Mouse (Mus musculus): ENCODE measurements around the gene Rapgef4.

DNA sequence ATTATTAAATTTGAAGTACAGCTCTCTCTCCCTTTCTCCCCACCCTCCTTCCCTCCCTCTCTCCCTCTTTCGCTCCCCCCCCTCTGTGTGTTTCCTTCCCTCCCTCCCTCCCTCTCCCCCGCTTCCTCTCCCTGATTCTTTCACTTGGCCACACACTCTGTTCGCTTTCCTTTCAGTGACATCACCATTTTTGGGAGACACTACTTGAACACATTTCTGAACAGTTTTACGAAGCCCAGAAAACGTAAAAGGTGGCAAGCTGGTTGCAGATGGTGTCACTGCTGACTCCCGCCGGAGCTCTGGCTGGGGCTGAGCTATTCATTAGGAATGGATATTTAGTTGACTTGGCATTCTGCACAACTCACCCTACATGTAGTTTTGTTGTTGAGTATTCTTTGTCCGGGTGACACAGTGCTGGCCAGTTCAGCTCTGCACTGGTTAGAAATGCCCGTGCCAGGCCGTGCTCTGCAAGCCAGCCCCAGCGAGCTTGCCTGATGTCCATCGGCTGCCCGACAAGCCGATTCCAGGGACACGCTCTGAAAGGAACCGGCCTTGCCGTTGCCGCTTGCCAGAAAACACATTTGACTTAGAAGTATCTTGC, 57.7 kb downstream of the Rapgef4 start:
- TF ChIP-seq CTCF (IDR thresholded peaks at IDR 0.05; ENCODE audit: extremely low read depth, insufficient read depth, low read length) (no peak), POLR2A (IDR thresholded peaks at IDR 0.05; ENCODE audit: extremely low read depth, insufficient read depth, low read length) (no peak)
